Comparison of ENCODE assay signal across 12 mouse cellular contexts in the genomic region with DNA sequence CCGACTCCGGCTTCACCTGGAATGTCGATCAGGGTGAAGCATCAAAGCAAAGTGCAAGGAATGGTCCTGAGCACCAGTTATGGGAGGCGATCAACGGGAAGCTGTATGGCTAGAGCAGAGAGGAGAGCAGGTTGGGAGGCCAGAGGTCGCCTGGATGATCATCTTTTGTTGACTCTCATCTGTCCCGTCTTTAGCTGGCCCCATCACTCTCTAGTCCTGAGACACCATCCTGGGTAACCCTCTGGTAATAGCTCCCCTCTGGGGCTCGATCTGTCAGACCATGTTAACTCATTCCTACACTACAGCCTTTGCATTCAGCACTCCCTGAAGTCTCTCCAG. TPM values are rescaled to one million over a fixed set of nuclear protein-coding genes. Genes with fewer than 3 reads are reported as not detected.
DNase-seq lines count a peak whose midpoint lies in the region; ATAC-seq and TF ChIP-seq lines count a peak whose summit lies in the region.
"Had no signal": no experiment of that assay in that cellular context is flagged by ENCODE, and none has a peak within 500 bp of the region (broad histone marks: within the 10 kb centered on the region; RNA-seq: fewer than 3 reads in every experiment).

No protein-coding gene starts in this region.

- TF ChIP-seq CTCF in thymus, adult 2 months (IDR thresholded peaks at IDR 0.05; ENCODE audit: borderline replicate concordance, control insufficient read depth, extremely low read depth, insufficient read depth, low read length, poor library complexity): no peak

- DNase-seq in heart, embryonic 10.5 days (ENCODE audit: low spot score): no peak
- DNase-seq in heart, postnatal 14 days: no peak
- DNase-seq in retina, embryonic 14.5 days (ENCODE audit: low spot score): peak; percentile 9
- DNase-seq in retina, postnatal 1 day: no peak
- DNase-seq in limb, embryonic 14.5 days (ENCODE audit: low spot score): no peak
- no peak for DNase-seq in ovary, adult 18-20 months (ENCODE audit: low spot score)
- DNase-seq in thymus, postnatal 25 days: no peak
- no peak for DNase-seq in thymus, adult 2 months

- H3K4me3 ChIP-seq in heart, embryonic 10.5 days: no peak overlapping the region
- H3K4me3 ChIP-seq in limb, embryonic 14.5 days (replicated peaks; ENCODE audit: low read length): no peak overlapping the region
- H3K4me3 ChIP-seq in thymus, adult 2 months (ENCODE audit: control insufficient read depth, insufficient read depth, low read length): no peak overlapping the region
- H3K4me3 ChIP-seq: erythroblast, embryonic 14.5 days; liver, embryonic 15.5 days had no signal

- 0 out of 2 replicates have a peak overlapping the region, but pooled peaks have one; percentile 38 for H3K27ac ChIP-seq in heart, embryonic 10.5 days
- H3K27ac ChIP-seq in limb, embryonic 14.5 days (replicated peaks; ENCODE audit: low read depth, low read length): peak overlapping the region; percentile 52; the same call in 1 of the 2 replicates
- no peak overlapping the region for H3K27ac ChIP-seq in thymus, adult 2 months (ENCODE audit: control insufficient read depth, insufficient read depth, low read length)
- H3K27ac ChIP-seq: liver, embryonic 15.5 days; macrophage had no signal

- no peak overlapping the region for H3K9ac ChIP-seq in limb, embryonic 14.5 days (ENCODE audit: low read depth, low read length, severe bottlenecking)
- H3K9ac ChIP-seq: liver, embryonic 15.5 days had no signal

- H3K9me3 ChIP-seq in heart, embryonic 10.5 days: no peaks in the 10 kb centered on the region
- H3K9me3 ChIP-seq in limb, embryonic 14.5 days (ENCODE audit: control insufficient read depth, low read length): no peaks in the 10 kb centered on the region
- H3K9me3 ChIP-seq: liver, embryonic 15.5 days had no signal

- TF ChIP-seq POLR2A in limb, embryonic 14.5 days (IDR thresholded peaks at IDR 0.05; ENCODE audit: borderline replicate concordance, extremely low read depth, insufficient read depth, insufficient read length): no peak
- TF ChIP-seq POLR2A in thymus, adult 2 months (IDR thresholded peaks at IDR 0.05; ENCODE audit: control insufficient read depth, extremely low read depth, insufficient read depth, low read length, poor library complexity): no peak

- no peak overlapping the region for H3K4me2 ChIP-seq in limb, embryonic 14.5 days (replicated peaks; ENCODE audit: low read depth, low read length, severe bottlenecking)
- H3K4me2 ChIP-seq: liver, embryonic 15.5 days had no signal

- no peak for ATAC-seq in limb, embryonic 14.5 days (ENCODE audit: low FRiP score, low read depth)
- ATAC-seq: inflammation-experienced regulatory T-cells, adult 6 months had no signal

- no peaks in the 10 kb centered on the region for H3K36me3 ChIP-seq in heart, embryonic 10.5 days
- H3K36me3 ChIP-seq in limb, embryonic 14.5 days (ENCODE audit: control insufficient read depth, insufficient read depth, low read length): no peaks in the 10 kb centered on the region
- no peaks in the 10 kb centered on the region for H3K36me3 ChIP-seq in thymus, adult 2 months (ENCODE audit: control insufficient read depth, insufficient read depth, low read length)
- H3K36me3 ChIP-seq: liver, embryonic 15.5 days had no signal

- H3K27me3 ChIP-seq in heart, embryonic 10.5 days (ENCODE audit: insufficient read depth, poor library complexity, severe bottlenecking): peaks cover 57% of the 10 kb centered on the region
- no peaks in the 10 kb centered on the region for H3K27me3 ChIP-seq in limb, embryonic 14.5 days (ENCODE audit: control insufficient read depth, insufficient read depth, low read length)
- H3K27me3 ChIP-seq in thymus, adult 2 months (ENCODE audit: control insufficient read depth, insufficient read depth, low read length): no peaks in the 10 kb centered on the region
- H3K27me3 ChIP-seq: liver, embryonic 15.5 days had no signal

- intact Hi-C loops in heart, postnatal 14 days (cut with DNase I): no loop called here

- 79% methylated on average over 8 of the region's 8 CpGs for WGBS in heart, embryonic 10.5 days
- 77% methylated on average over 8 of the region's 8 CpGs for WGBS in limb, embryonic 14.5 days
- WGBS in thymus, adult 2 months: 93% methylated on average over 8 of the region's 8 CpGs

- peaks cover 33% of the 10 kb centered on the region for H3K4me1 ChIP-seq in heart, embryonic 10.5 days
- H3K4me1 ChIP-seq in limb, embryonic 14.5 days (ENCODE audit: control insufficient read depth, insufficient read depth, low read length): peaks cover 28% of the 10 kb centered on the region
- no peaks in the 10 kb centered on the region for H3K4me1 ChIP-seq in thymus, adult 2 months (replicated peaks; ENCODE audit: control insufficient read depth, insufficient read depth, low read length)

RNA-seq across cellular contexts. Expression of a gene that starts 58.6 kb away (rescaled TPM):
- 44.3 and 57.8 TPM in 2 replicates for polyA plus RNA-seq in heart, embryonic 10.5 days (2016; fragmentation: Nextera tagmentation; extraction: Ambion mirVana)
- total RNA-seq in heart, postnatal 14 days (2021): 10 to 100 TPM; 21.4 to 25.3 TPM
- polyA plus RNA-seq in limb, embryonic 14.5 days (2012; rRNA removed): 64.2 and 66.0 TPM in 2 replicates
- 51.6 and 56.9 TPM in 2 replicates for polyA plus RNA-seq in limb, embryonic 14.5 days (2014; fragmentation: Nextera tagmentation; extraction: Ambion mirVana)
- 42.9 and 49.5 TPM in 2 replicates for polyA plus RNA-seq in thymus, adult 2 months (2012; rRNA removed)
